Comparison of ENCODE assay signal across 28 mouse cellular contexts in genomic region chr14:72171777-72172176, GRCm38 (mm10).
"Had no signal": no experiment of that assay in that cellular context is flagged by ENCODE, and none has a peak within 500 bp of the region (broad histone marks: within the 10 kb centered on the region; RNA-seq: fewer than 3 reads in every experiment).

No protein-coding gene starts in this region.

- H3K4me3 ChIP-seq: embryonic facial prominence, embryonic 10.5 days; embryonic facial prominence, embryonic 12.5 days; embryonic facial prominence, embryonic 13.5 days; embryonic facial prominence, embryonic 15.5 days; erythroblast, embryonic 14.5 days; forebrain, embryonic 10.5 days; forebrain, embryonic 12.5 days; forebrain, embryonic 13.5 days; forebrain, embryonic 15.5 days; gastrocnemius, adult 2 months; heart, adult 2 months had no signal

- ATAC-seq: forebrain, embryonic 13.5 days; forebrain, embryonic 14.5 days; forebrain, embryonic 15.5 days; forebrain, postnatal 0 days had no signal

- H3K9me3 ChIP-seq: embryonic facial prominence, embryonic 10.5 days; embryonic facial prominence, embryonic 12.5 days; embryonic facial prominence, embryonic 13.5 days; embryonic facial prominence, embryonic 15.5 days; forebrain, embryonic 10.5 days; forebrain, embryonic 12.5 days; forebrain, embryonic 13.5 days; forebrain, embryonic 15.5 days had no signal

- H3K4me2 ChIP-seq: embryonic facial prominence, embryonic 12.5 days; embryonic facial prominence, embryonic 13.5 days; embryonic facial prominence, embryonic 15.5 days; forebrain, embryonic 12.5 days; forebrain, embryonic 13.5 days; forebrain, embryonic 15.5 days had no signal

- H3K4me1 ChIP-seq: embryonic facial prominence, embryonic 12.5 days; embryonic facial prominence, embryonic 13.5 days; embryonic facial prominence, embryonic 15.5 days; forebrain, embryonic 12.5 days; forebrain, embryonic 15.5 days had no signal

- DNase-seq: cerebellum, adult 18-20 months; cerebellum, adult 2 months; cerebellum, adult 8-10 months; cerebellum, adult 9-10 months; cerebellum, adult 9-11 months; cerebellum, postnatal 10 days; cerebellum, postnatal 14 days; cerebellum, postnatal 25 days; cerebellum, postnatal 36 days; embryo, embryonic 11 days; forebrain, postnatal 0 days; gastrocnemius, adult 2 months; gastrocnemius, postnatal 10 days; gastrocnemius, postnatal 14 days; gastrocnemius, postnatal 25 days; gastrocnemius, postnatal 36 days; heart, adult 18-20 months; heart, adult 2 months had no signal

- H3K36me3 ChIP-seq: embryonic facial prominence, embryonic 10.5 days; embryonic facial prominence, embryonic 12.5 days; embryonic facial prominence, embryonic 13.5 days; embryonic facial prominence, embryonic 15.5 days; forebrain, embryonic 10.5 days; forebrain, embryonic 12.5 days; forebrain, embryonic 15.5 days had no signal

- H3K9ac ChIP-seq: embryonic facial prominence, embryonic 12.5 days; embryonic facial prominence, embryonic 13.5 days; embryonic facial prominence, embryonic 15.5 days; forebrain, embryonic 12.5 days; forebrain, embryonic 13.5 days; forebrain, embryonic 15.5 days; forebrain, postnatal 0 days had no signal

- H3K27ac ChIP-seq: embryonic facial prominence, embryonic 10.5 days; embryonic facial prominence, embryonic 12.5 days; embryonic facial prominence, embryonic 13.5 days; embryonic facial prominence, embryonic 15.5 days; forebrain, embryonic 10.5 days; forebrain, embryonic 12.5 days; forebrain, embryonic 13.5 days; forebrain, embryonic 15.5 days; gastrocnemius, adult 2 months; heart, adult 2 months had no signal

- H3K27me3 ChIP-seq: embryonic facial prominence, embryonic 12.5 days; embryonic facial prominence, embryonic 13.5 days; embryonic facial prominence, embryonic 15.5 days; forebrain, embryonic 12.5 days; forebrain, embryonic 13.5 days; forebrain, embryonic 15.5 days had no signal
